Mouse (Mus musculus): Measurements from ENCODE around the gene Tgm2. TPM values are rescaled to one million over a fixed set of nuclear protein-coding genes. Genes with fewer than 3 reads are reported as not detected.

Gene Tgm2
- total RNA-seq (2023): 1 to 10 TPM; 1.2 to 2.6 TPM

DNA sequence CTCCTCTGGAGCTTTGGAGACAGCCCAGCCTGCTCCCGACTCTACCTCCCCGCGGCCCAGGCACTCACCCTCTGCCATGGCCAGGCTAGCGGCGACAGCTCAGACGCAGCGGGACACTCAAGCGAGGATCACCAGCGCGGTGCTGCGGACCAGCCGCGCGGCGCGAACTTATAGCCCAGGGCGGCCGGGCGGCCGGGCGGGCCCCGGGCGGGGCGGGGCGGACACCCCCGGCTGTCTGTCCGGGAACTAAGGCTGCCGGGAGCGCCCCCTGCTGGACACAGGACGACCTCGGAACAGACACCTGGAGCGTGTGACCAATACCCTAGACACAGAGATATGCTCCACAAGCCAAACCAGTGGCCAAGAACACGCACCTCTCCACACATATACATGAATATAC, at the start of gene Tgm2:
Gene Tgm2 (minus strand): TSS at position 214 of the 400 bp plus-strand sequence.

Other genes starting within 250 kb of the Tgm2 start
- not detected for gene Vstm2l, start 231.8 kb downstream of the Tgm2 start, total RNA-seq (2023)
- gene Tti1, start 118.0 kb downstream of the Tgm2 start, total RNA-seq (2023): 10 to 100 TPM; 28.2 to 32.7 TPM
- gene Rprd1b, start 117.9 kb downstream of the Tgm2 start, total RNA-seq (2023): 10 to 100 TPM; 32.2 to 37.6 TPM
- not detected for gene D630003M21Rik, start 82.8 kb upstream of the Tgm2 start, total RNA-seq (2023)
- not detected for gene Bpi, start 111.7 kb upstream of the Tgm2 start, total RNA-seq (2023)
- gene Lbp, start 160.1 kb upstream of the Tgm2 start, total RNA-seq (2023): 1 to 10 TPM; 1.7 to 2.0 TPM
- not detected for gene Snhg11, start 229.2 kb upstream of the Tgm2 start, total RNA-seq (2023)

Data from T-cell, adult 66 days (primary cell).